Mouse (Mus musculus): ENCODE measurements at regions not wholly inside any gene's neighbourhood (a gene's known extent, or its start where the extent isn't known, plus 50 kb on each side); places are given as distances from the start of the nearest gene placed in this dataset.

DNA sequence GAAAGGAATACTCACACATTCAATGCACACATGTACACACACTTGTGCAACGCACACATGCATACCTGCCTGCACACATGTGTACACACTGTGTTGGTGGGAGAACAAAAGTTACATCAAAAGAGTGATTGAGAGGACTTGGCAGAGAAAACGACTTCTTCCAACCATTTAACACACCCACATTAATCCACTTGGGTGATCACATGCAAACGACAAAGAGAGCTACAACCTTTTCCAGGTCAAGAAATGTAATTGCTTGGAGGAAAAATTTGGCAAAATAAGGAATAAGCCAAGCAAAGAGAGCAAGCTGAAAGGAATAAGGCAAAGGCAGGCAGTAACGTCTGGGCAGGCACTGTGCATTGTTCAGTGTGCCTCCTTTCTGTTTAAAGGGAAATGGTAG, 67.3 kb downstream of the C1d start:
- no peak for DNase-seq

GRCm38 (mm10) chr11:17325731-17326646, 68.6 kb downstream of the C1d start:
- DNase-seq = no peak

- DNase-seq = no peak
Observed at GRCm38 (mm10) chr11:17326695-17327094, 69.3 kb downstream of the C1d start.

DNA sequence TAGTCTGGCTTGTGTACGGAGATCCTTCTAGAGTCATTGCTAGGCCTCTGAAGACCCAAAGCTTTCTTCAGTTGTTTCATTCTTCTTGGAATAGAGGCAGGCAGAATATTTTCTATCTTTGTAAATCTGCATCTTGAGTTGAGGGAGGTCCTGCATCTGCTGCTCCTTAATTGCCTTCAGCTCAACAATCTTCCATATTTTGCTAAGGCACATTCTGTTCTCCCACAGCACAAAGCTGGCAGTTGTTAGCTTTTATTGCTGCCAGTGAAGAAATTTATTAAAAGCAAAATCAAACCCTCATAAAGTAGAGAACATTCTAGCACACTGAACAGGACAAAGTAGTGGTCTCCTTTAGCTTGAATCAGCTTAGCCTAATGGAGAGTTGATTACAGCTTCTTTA, 94.1 kb downstream of the C1d start:
- DNase-seq = no peak

DNA sequence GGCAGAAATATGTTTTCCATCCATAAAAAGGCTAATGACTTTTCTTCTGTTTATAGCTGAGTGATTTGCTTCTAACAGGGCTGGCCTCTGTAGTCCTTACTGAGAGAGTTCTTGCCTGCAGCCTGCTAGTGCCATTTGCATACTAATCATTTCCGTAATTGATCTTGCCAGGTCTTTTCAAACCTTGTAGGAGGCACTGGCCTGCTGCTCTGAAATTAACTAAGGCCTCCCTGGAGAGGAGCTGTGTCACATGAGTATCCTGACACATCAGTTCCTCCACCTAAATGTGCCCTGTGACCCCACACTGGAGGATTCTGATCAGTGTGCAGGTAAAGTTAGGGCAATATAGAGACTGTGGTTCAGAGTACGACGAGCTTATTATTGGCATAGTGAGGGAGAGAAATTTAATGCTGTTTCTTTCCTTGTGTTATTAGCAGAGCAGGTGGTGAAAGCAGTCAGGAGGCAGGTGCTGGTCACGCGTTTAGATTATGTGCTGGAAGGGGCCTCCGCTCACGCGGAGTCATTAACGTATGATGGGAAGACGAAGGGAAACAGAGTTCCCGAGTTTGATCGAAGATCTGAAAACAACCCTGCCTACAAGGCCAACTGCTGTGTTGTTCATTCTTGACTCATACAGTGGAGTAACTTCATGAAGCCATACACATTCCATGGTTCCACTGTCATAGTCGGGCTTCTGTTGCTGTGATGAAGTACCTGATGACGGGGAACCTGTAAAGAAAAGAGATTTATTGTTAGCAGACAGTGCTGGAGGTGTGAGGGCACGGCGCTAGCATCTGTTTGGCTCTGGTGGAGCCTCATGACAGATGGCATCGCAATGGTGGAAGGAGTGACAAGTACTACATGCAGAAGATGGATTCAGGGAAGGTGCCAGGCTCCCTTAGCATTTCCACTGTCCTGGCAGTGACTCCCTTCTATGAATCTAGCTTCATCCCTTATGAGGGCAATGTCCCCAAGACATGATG, 95.1 kb downstream of the C1d start:
- no peak for DNase-seq

- no peak for DNase-seq
Observed at GRCm38 (mm10) chr11:17359698-17360254, 102.4 kb downstream of the C1d start.

- DNase-seq = no peak
Observed at GRCm38 (mm10) chr11:17377859-17378258, 120.5 kb downstream of the C1d start.

DNA sequence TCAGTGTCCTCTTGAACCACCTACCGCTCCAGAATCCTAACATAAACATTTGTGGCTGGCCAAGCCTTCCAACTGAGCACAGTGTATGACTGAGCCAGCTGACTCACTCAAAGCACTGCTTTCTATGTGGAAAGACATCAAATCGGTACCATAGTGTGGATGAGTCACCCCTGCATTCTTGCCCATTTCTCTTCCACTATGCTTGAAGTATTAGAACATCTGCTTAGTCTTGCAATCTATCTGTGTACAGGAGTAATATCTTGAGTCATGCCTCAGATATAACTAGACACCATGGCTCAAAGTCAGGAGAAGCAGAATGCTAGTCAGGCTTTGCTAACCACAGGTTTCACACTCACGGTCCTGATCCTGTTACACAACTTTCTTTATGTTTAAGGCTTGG, 129.4 kb downstream of the C1d start:
- DNase-seq = no peak

GRCm38 (mm10) chr11:17393832-17394231, 136.5 kb downstream of the C1d start:
- DNase-seq = no peak

- DNase-seq = no peak
Observed at GRCm38 (mm10) chr11:17414531-17414930, 157.2 kb downstream of the C1d start.

DNA sequence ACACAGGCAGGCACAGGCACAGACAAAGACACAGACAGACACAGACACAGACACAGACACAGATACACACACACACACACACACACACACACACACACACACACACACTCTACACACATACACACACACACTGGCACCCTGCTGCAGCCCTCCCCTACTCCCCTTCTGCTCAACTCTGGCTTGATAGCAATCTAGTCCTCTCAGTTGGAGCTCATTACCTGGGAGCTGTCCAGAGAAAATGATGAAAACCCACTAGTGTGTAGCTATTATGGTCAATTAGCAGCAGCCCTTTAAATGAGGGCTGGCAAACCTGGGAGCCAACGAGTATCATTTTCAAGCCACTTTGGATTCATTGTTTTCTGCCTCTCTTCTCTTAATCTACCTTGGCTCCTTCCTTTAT, 157.8 kb downstream of the C1d start:
- no peak for DNase-seq

DNA sequence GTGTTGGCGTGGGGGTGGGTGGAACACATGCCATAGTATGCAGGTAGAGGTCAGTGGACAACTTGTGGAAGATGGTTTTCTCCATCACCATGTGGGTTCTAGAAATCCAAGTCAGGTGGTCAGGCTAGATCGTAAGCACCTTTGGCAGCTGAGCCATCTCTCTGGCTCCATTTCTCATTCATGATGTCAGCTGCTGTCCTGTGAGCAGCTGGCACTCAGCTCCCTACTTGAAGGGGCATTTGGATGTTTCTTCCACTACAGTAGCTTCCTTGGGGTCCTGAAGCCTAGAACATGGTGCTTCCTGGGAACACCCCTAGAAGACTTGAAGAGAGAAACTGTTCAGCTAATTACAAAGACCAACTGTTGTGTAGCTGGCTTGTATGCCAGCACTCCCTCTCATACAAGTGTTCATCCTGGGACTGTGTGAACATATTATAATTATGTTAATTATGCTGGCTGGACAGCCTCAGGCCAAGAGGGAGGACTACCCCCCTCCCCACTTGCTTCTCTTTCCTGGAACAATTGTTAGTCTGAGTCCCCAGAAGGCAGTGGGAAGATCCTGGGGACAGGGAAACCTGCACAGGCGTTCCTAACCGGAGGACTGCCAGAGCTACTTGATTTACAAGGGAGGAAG, 160.4 kb downstream of the C1d start:
- DNase-seq = no peak

- DNase-seq = no peak
Observed at GRCm38 (mm10) chr11:17442133-17442532, 184.8 kb downstream of the C1d start.

GRCm38 (mm10) chr11:17449289-17449688, 191.9 kb downstream of the C1d start:
- no peak for DNase-seq

GRCm38 (mm10) chr11:17450360-17451045, 193.1 kb downstream of the C1d start:
- no peak for DNase-seq

GRCm38 (mm10) chr11:17451451-17451850, 194.1 kb downstream of the C1d start:
- DNase-seq = no peak

GRCm38 (mm10) chr11:17453530-17453929, 196.2 kb downstream of the C1d start:
- DNase-seq = no peak

DNA sequence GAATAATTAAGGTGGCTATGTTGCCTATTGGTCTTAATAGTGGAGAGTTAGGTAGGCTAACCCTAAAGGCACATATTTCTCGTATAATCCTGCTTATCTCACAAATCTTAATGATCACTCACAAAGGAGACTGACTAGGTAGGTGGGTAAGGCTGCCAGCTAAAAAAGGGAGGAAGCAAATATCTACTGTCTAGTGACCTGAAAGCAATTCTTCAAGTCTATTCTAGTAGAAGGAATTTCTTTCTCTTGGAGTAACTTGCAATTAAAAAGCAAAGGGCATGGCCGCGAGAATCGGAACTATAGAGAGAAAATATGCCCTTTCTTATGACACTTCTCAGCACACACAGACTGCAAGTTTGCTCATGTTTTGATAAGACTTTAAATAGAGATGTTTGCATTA, 201.6 kb downstream of the C1d start:
- no peak for DNase-seq

- DNase-seq = no peak
Observed at GRCm38 (mm10) chr11:17460024-17460919, 202.9 kb downstream of the C1d start.

- peak; percentile 10 for DNase-seq
Observed at GRCm38 (mm10) chr11:17460920-17461279, 203.5 kb downstream of the C1d start.

DNA sequence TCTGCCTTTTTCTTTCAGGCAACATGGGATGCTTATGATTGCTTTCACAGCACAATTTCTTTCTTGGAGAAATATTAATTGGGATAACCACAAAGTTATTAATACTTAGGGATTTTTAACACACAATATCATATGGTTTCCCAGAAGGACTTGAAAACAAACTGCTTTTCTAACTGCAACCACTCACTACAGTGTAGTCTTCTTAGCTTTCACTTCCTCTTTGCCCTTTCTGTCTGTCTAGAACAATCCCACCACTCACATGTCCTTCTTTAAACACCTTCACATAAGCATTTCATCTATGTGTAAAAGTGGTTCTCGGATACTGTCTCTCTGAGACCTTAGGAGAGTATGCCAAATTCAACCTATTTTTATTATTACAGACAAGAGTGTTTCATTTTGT, 204.3 kb downstream of the C1d start:
- no peak for DNase-seq
